Mouse (Mus musculus): ENCODE results near the gene Col4a2. TPM values are rescaled to one million over a fixed set of nuclear protein-coding genes. Genes with fewer than 3 reads are reported as not detected.

The Col4a2 gene
- total RNA-seq, 2 experiments from 2014 or later = 86.4 to 93.6 TPM

- DNase-seq (ENCODE audit: low spot score in 2 of 2) = no peak
These were observed 20.0 kb upstream of the Col4a2 start for GRCm38 (mm10) chr8:11292611-11293010.

- DNase-seq (ENCODE audit: low spot score in 2 of 2) = no peak
These were observed 16.2 kb upstream of the Col4a2 start for GRCm38 (mm10) chr8:11296282-11296943.

GRCm38 (mm10) chr8:11297141-11297838 lies 15.3 kb upstream of the Col4a2 start:
- DNase-seq (ENCODE audit: low spot score in 2 of 2) = no peak

GRCm38 (mm10) chr8:11298531-11299316 lies 13.9 kb upstream of the Col4a2 start:
- DNase-seq (ENCODE audit: low spot score in 2 of 2) = no peak

GRCm38 (mm10) chr8:11299317-11299602 lies 13.3 kb upstream of the Col4a2 start:
- DNase-seq (ENCODE audit: low spot score in 2 of 2) = no peak

GRCm38 (mm10) chr8:11300436-11300835 lies 12.2 kb upstream of the Col4a2 start:
- no peak for DNase-seq (ENCODE audit: low spot score in 2 of 2)

GRCm38 (mm10) chr8:11304027-11304601 lies 8.5 kb upstream of the Col4a2 start:
- no peak for DNase-seq (ENCODE audit: low spot score in 2 of 2)

GRCm38 (mm10) chr8:11305539-11305938 lies 7.1 kb upstream of the Col4a2 start:
- DNase-seq (ENCODE audit: low spot score in 2 of 2) = no peak

- no peak for DNase-seq (ENCODE audit: low spot score in 2 of 2)
These were observed 5.2 kb upstream of the Col4a2 start for GRCm38 (mm10) chr8:11307451-11307850.

GRCm38 (mm10) chr8:11308570-11308998 lies 4.0 kb upstream of the Col4a2 start:
- no peak for DNase-seq (ENCODE audit: low spot score in 2 of 2)

GRCm38 (mm10) chr8:11309226-11309625 lies 3.4 kb upstream of the Col4a2 start:
- DNase-seq (ENCODE audit: low spot score in 2 of 2) = no peak

GRCm38 (mm10) chr8:11310049-11310448 lies 2.6 kb upstream of the Col4a2 start:
- no peak for DNase-seq (ENCODE audit: low spot score in 2 of 2)

GRCm38 (mm10) chr8:11311681-11312348 lies 790 bp upstream of the Col4a2 start:
- DNase-seq (ENCODE audit: low spot score in 2 of 2) = peak; percentile 26 to 28

GRCm38 (mm10) chr8:11313176-11314111 lies 839 bp downstream of the Col4a2 start:
- peak; percentile 22 to 35 for DNase-seq (ENCODE audit: low spot score in 2 of 2)

- no peak for DNase-seq (ENCODE audit: low spot score in 2 of 2)
These were observed 2.0 kb downstream of the Col4a2 start for GRCm38 (mm10) chr8:11314613-11315012.

- DNase-seq (ENCODE audit: low spot score in 2 of 2) = no peak
These were observed 2.8 kb downstream of the Col4a2 start for GRCm38 (mm10) chr8:11315179-11315943.

- no peak for DNase-seq (ENCODE audit: low spot score in 2 of 2)
These were observed 3.5 kb downstream of the Col4a2 start for GRCm38 (mm10) chr8:11316118-11316517.

GRCm38 (mm10) chr8:11319405-11319804 lies 6.8 kb downstream of the Col4a2 start:
- DNase-seq (ENCODE audit: low spot score in 2 of 2) = no peak

GRCm38 (mm10) chr8:11321841-11322240 lies 9.2 kb downstream of the Col4a2 start:
- no peak for DNase-seq (ENCODE audit: low spot score in 2 of 2)

Data from layer of hippocampus, postnatal 10 days (tissue).